Mouse (Mus musculus): ENCODE measurements around the gene Rbbp8nl.

DNA sequence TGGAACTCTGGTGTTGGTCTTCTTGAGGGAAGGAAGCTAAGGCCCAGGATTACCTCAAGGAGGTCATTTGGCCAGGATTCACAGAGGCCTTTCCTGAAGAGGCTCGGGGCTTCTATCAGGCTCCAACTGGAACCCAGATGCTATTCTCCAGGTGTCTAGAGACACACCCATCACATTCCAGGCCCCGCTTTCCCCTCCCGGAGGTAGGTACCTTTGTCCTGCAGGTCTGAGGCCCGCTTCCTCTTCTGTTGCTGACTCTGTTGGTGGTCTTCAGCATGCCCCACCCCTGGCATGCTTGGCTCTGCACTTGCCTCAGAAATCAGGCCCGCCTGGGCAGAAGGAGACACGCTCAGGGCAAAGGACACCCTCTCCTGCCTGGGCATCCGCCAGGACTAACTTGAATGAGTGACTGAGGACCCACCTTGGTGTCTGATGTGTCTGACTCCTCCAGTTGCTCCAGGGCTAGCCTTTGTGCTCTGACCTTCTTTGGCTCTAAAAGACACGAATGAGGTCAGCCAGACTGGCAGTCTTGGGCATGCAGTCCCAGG is 11.8 kb downstream of the Rbbp8nl start:
- no peak for TF ChIP-seq CTCF (IDR thresholded peaks at IDR 0.05; ENCODE audit: control insufficient read depth, insufficient read depth, insufficient replicate concordance, low read depth, low read length)
- no peak for TF ChIP-seq POLR2A (IDR thresholded peaks at IDR 0.05; ENCODE audit: control insufficient read depth, low read depth, low read length)
